Mouse (Mus musculus) CH12.LX (cell line): ENCODE data around the gene Gm13889. TPM values are rescaled to one million over a fixed set of nuclear protein-coding genes. Genes with fewer than 3 reads are reported as not detected.

Experiments
- DNase-seq: peaks from one replicate; pipeline ENCODE4 v3.0.0-alpha.2; 2013; ENCODE audit errors: extremely low read depth
- H3K27ac ChIP-seq: 2 replicates; pipeline ENCODE4 v1.5.1; 2012; ENCODE audit warnings: low read depth, mild to moderate bottlenecking, control low read depth, moderate library complexity; ENCODE audit not compliant: insufficient read depth
- H3K27me3 ChIP-seq: replicated peaks from 2 replicates; pipeline ENCODE3; 2012; ENCODE audit warnings: inconsistent platforms
- H3K36me3 ChIP-seq, 2 experiments: replicated peaks in 1 of 2; 2 replicates each; pipeline versions ENCODE3 to v1.6.1; 2012; ENCODE audit warnings: inconsistent platforms in 1 of 2, low read length in 1 of 2, mild to moderate bottlenecking in 1 of 2, mixed read lengths in 1 of 2, moderate library complexity in 1 of 2; ENCODE audit not compliant: control insufficient read depth in 1 of 2, insufficient read depth in 1 of 2
- H3K4me1 ChIP-seq, 2 experiments: 2 replicates each; pipeline ENCODE4 v1.6.1; 2012; ENCODE audit warnings: inconsistent platforms in 1 of 2, moderate library complexity in 1 of 2; ENCODE audit not compliant: insufficient read depth in 2 of 2, control insufficient read depth in 1 of 2
- H3K4me2 ChIP-seq: 2 replicates; pipeline ENCODE4 v1.6.1; 2012; ENCODE audit warnings: low read depth, mild to moderate bottlenecking, control low read depth; ENCODE audit not compliant: poor library complexity, insufficient read depth, severe bottlenecking
- H3K4me3 ChIP-seq, 3 experiments: fragments of 150-350 bp in 1 of 3; sonication (generic) in 1 of 3; replicated peaks in 1 of 3; 2 replicates each; pipeline versions ENCODE3 to v1.5.1; 2011 to 2012; ENCODE audit warnings: low read depth in 2 of 3, low read length in 2 of 3, mild to moderate bottlenecking in 2 of 3, moderate library complexity in 2 of 3, control low read depth in 1 of 3, improper control_type of control experiment in 1 of 3, inconsistent platforms in 1 of 3, mixed read lengths in 1 of 3; ENCODE audit not compliant: poor library complexity in 1 of 3
- H3K79me2 ChIP-seq: replicated peaks from 2 replicates; pipeline ENCODE4 v1.6.1; 2012; ENCODE audit warnings: mild to moderate bottlenecking, moderate library complexity; ENCODE audit not compliant: control insufficient read depth, poor library complexity, insufficient read depth, severe bottlenecking; ENCODE audit errors: extremely low read depth
- H3K9ac ChIP-seq: 2 replicates; pipeline ENCODE4 v1.6.1; 2012; ENCODE audit warnings: low read depth, mild to moderate bottlenecking, control low read depth, moderate library complexity; ENCODE audit not compliant: insufficient read depth
- H3K9me3 ChIP-seq: replicated peaks from 2 replicates; pipeline ENCODE3; 2012; ENCODE audit warnings: low read length, inconsistent platforms, mixed read lengths
- BHLHE40 ChIP-seq: IDR thresholded peaks from 2 replicates; pipeline ENCODE4 v1.6.1; 2011; ENCODE audit warnings: mild to moderate bottlenecking, low read depth, low read length, improper control_type of control experiment
- CHD1 ChIP-seq: IDR thresholded peaks from 2 replicates; pipeline ENCODE4 v1.6.1; 2012; ENCODE audit warnings: low read depth, low read length, improper control_type of control experiment, inconsistent platforms
- CTCF ChIP-seq, 2 experiments: IDR thresholded peaks in 1 of 2; conservative IDR thresholded peaks in 1 of 2; 2 replicates each; pipeline ENCODE4 v1.5.1; 2011 to 2012; ENCODE audit warnings: low read depth in 2 of 2, low read length in 2 of 2, improper control_type of control experiment in 1 of 2, inconsistent platforms in 1 of 2, mild to moderate bottlenecking in 1 of 2, moderate library complexity in 1 of 2
- EP300 ChIP-seq: IDR thresholded peaks from 2 replicates; pipeline ENCODE4 v1.6.1; 2011; ENCODE audit warnings: low read length, improper control_type of control experiment
- IRF4 ChIP-seq: IDR thresholded peaks from 2 replicates; pipeline ENCODE4 v1.6.1; 2014; ENCODE audit warnings: low read depth, mild to moderate bottlenecking, inconsistent platforms, low read length, improper control_type of control experiment
- JUN ChIP-seq: IDR thresholded peaks from 2 replicates; pipeline ENCODE4 v1.6.1; 2011; ENCODE audit warnings: low read depth, mild to moderate bottlenecking, low read length, improper control_type of control experiment, moderate library complexity; ENCODE audit not compliant: insufficient read depth
- MAFK ChIP-seq: IDR thresholded peaks from 2 replicates; pipeline ENCODE4 v1.6.1; 2011; ENCODE audit warnings: low read length, improper control_type of control experiment; ENCODE audit not compliant: insufficient replicate concordance
- MXI1 ChIP-seq: IDR thresholded peaks from 2 replicates; pipeline ENCODE4 v1.6.1; 2011; ENCODE audit warnings: mild to moderate bottlenecking, low read depth, low read length, improper control_type of control experiment
- MYC ChIP-seq: IDR thresholded peaks from 2 replicates; pipeline ENCODE4 v1.6.1; 2011; ENCODE audit warnings: low read depth, mild to moderate bottlenecking, improper control_type of control experiment, low read length
- NELFE ChIP-seq: IDR thresholded peaks from 2 replicates; pipeline ENCODE4 v1.6.1; 2011; ENCODE audit warnings: low read depth, low read length, improper control_type of control experiment
- PAX5 ChIP-seq: IDR thresholded peaks from 2 replicates; pipeline ENCODE4 v1.6.1; 2012; ENCODE audit warnings: low read length, inconsistent platforms, mixed read lengths
- SIN3A ChIP-seq: IDR thresholded peaks from 2 replicates; pipeline ENCODE4 v1.6.1; 2012; ENCODE audit warnings: low read length, improper control_type of control experiment, inconsistent platforms
- SMC3 ChIP-seq: IDR thresholded peaks from 2 replicates; pipeline ENCODE4 v1.6.1; 2011; ENCODE audit warnings: low read depth, low read length, improper control_type of control experiment
- TBP ChIP-seq: conservative IDR thresholded peaks from 2 replicates; pipeline ENCODE4 v1.6.1; 2011; ENCODE audit warnings: low read depth, low read length, improper control_type of control experiment
- TCF12 ChIP-seq: IDR thresholded peaks from 2 replicates; pipeline ENCODE4 v1.6.1; 2014; ENCODE audit warnings: low read depth, mild to moderate bottlenecking, inconsistent platforms, low read length, improper control_type of control experiment
- ZC3H11A ChIP-seq: IDR thresholded peaks from 2 replicates; pipeline ENCODE4 v1.6.1; 2012; ENCODE audit warnings: low read depth, mild to moderate bottlenecking, inconsistent platforms, low read length, improper control_type of control experiment
- ZKSCAN1 ChIP-seq: IDR thresholded peaks from 2 replicates; pipeline ENCODE4 v1.6.1; 2012; ENCODE audit warnings: low read depth, inconsistent platforms, low read length, improper control_type of control experiment, borderline replicate concordance
- ZMIZ1 ChIP-seq: IDR thresholded peaks from 2 replicates; pipeline ENCODE4 v1.6.1; 2012; ENCODE audit warnings: low read depth, mild to moderate bottlenecking, inconsistent platforms, low read length, improper control_type of control experiment
- dilution Hi-C: fragments of 300-500 bp; cut with MboI; formaldehyde crosslinking; loops from 2 replicates; pipeline ENCODE4 v1.14.3; 2020; ENCODE audit warnings: low sequenced_read_pairs; ENCODE audit not compliant: extremely low pct_unique_long_range_greater_than_20kb, extremely low pct_ligation_motif_present
- in situ Hi-C: fragments of 300-500 bp; cut with MboI; formaldehyde crosslinking; loops from 3 replicates; pipeline ENCODE4 v1.14.3; 2019; ENCODE audit warnings: low sequenced_read_pairs, low pct_ligation_motif_present, low pct_unique_long_range_greater_than_20kb, mixed read lengths
- polyA plus RNA-seq: library from polyadenylated mRNA; unstranded; fragments of >175 nt; gene quantifications from 2 replicates; pipeline ENCODE4 v1.2.1, GENCODE M21; 2012; ENCODE audit warnings: low read depth; ENCODE audit not compliant: insufficient read length
- total RNA-seq, 2 experiments: library from RNA; depleted of rRNA; stranded (reverse); fragments of 300-350 nt in 1 of 2; fragments of >200 nt in 1 of 2; gene quantifications; 2 replicates each; pipeline ENCODE4 v1.2.3; 2012 to 2014

Gene Gm13889
- total and polyA plus RNA-seq, 3 experiments: not detected

DNA sequence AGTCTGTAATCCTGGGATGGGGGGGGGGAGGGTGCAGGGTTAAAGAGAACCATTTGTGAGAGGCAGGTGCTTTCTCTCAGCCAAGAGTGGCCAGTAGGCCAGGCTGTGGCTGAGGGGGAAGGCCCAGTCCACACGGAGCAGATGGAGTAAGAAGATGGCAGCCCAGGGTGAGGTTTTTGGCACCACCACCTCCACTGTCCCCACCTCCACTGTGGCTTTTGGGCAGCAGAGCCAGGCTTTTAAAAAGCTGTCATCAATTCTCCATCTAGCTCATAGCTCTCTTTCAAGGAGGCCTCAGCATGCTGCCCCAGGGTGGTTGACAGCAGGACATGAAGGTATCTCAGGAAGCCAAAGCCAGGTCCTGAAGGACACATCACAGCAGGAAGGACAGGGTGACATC lies 6.8 kb upstream of the Gm13889 start:
- no peak for DNase-seq
- Histone ChIP-seq H3K4me2 (no peak overlapping the region), H3K4me3 (no peak overlapping the region), H3K4me1 (no peaks in the 10 kb centered on the region), H3K36me3 (no peaks in the 10 kb centered on the region), H3K27ac (no peak overlapping the region), H3K27me3 (no peaks in the 10 kb centered on the region), H3K9me3 (peaks cover 12% of the 10 kb centered on the region), H3K9ac (no peak overlapping the region), H3K79me2 (no peaks in the 10 kb centered on the region)
- no peak for TF ChIP-seq MYC
- in situ Hi-C loops: no loop called here
- dilution Hi-C loops: no loop called here

DNA sequence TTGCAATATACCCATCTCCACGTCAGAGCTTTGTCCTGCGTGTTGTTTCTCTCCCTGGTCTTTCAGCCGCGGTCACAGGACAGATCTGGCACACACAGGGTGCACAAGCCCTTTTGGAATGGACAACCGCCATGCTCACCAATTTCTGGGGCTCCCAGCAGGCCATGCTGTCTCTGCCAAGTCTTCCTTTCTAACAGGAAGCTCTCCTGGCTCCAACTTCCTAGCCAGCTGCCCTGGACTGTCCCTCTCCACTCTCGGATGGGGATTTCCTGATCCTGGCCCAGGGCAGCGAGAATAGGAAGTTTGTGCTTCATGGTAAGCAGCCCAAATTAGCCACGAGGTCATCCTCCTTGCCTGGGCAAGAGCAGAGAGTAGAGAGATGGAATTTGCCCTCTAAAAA lies 4.7 kb upstream of the Gm13889 start:
- H3K9me3 ChIP-seq: peaks cover 14% of the 10 kb centered on the region
- H3K9ac ChIP-seq: no peak overlapping the region
- no peak overlapping the region for H3K27ac ChIP-seq
- in situ Hi-C loops (no loop called here), dilution Hi-C loops (no loop called here)
- no peaks in the 10 kb centered on the region for H3K36me3 ChIP-seq
- H3K4me3 ChIP-seq: no peak overlapping the region
- H3K4me1 ChIP-seq: no peaks in the 10 kb centered on the region
- TF ChIP-seq TBP (no peak), NELFE (no peak), IRF4 (no peak), ZC3H11A (no peak), MYC (no peak), SMC3 (no peak), TCF12 (no peak), CHD1 (no peak), BHLHE40 (no peak), SIN3A (no peak), MAFK (no peak), EP300 (no peak), ZKSCAN1 (no peak), MXI1 (no peak), ZMIZ1 (no peak), JUN (no peak), PAX5 (no peak), CTCF (conservative IDR thresholded peaks at IDR 0.05 in 1 of 2, IDR thresholded peaks at IDR 0.05 in 1 of 2; ENCODE audit: low read depth in 2 of 2, low read length in 2 of 2) (no peak)
- no peaks in the 10 kb centered on the region for H3K27me3 ChIP-seq
- H3K4me2 ChIP-seq: no peak overlapping the region
- DNase-seq: no peak
- H3K79me2 ChIP-seq: no peaks in the 10 kb centered on the region
